Mouse (Mus musculus) embryonic stem cell, embryonic (primary cell): ENCODE results near the gene Cmss1.

ENCODE experiments used
- CTCF ChIA-PET, 4 experiments: fragments of 300-600 bp in 2 of 4; fragments of 350-600 bp in 2 of 4; sonication (Branson Sonifier 250); formaldehyde crosslinking; loops; one replicate each; lab custom pipeline; 2022; ENCODE audit warnings: inconsistent platforms in 2 of 4; lab: Charles Lee
- POLR2A ChIA-PET, 4 experiments: fragments of 300-600 bp in 2 of 4; fragments of 350-600 bp in 2 of 4; sonication (Branson Sonifier 250); formaldehyde crosslinking; loops; one replicate each; lab custom pipeline; 2022; ENCODE audit warnings: antibody characterized with exemption in 4 of 4, inconsistent platforms in 1 of 4; lab: Charles Lee

Cmss1 gene

DNA sequence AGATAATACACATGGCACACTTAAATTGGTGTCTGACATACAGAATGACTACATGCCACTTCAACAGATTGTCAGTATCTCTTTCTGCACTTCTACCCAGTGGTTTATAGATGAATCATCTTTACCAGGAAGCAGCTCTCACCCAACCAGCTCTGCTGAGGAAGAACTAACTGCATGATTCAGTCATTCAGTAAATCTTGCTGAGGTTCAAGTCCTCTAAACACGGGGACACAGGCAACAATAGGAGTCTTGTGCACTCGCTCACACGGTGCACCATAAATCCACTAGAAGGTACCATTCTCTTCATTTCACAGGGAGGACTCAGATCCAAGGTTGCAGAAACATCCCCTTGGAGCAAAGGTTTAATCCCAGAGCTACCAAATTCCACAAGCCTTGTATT is 105.8 kb downstream of the Cmss1 start:
- ChIA-PET CTCF (interaction anchor here in 1 of 4 experiments (0.5 kb wide), 1 partner anchor 635 kb away, joined by 4 read pairs; no protein-coding TSS in a partner anchor), POLR2A (interaction anchor here in 1 of 4 experiments (1.3 to 1.6 kb wide), 2 partner anchors 10 to 41 kb away, joined by 3 to 6 read pairs; no protein-coding TSS in a partner anchor)

DNA sequence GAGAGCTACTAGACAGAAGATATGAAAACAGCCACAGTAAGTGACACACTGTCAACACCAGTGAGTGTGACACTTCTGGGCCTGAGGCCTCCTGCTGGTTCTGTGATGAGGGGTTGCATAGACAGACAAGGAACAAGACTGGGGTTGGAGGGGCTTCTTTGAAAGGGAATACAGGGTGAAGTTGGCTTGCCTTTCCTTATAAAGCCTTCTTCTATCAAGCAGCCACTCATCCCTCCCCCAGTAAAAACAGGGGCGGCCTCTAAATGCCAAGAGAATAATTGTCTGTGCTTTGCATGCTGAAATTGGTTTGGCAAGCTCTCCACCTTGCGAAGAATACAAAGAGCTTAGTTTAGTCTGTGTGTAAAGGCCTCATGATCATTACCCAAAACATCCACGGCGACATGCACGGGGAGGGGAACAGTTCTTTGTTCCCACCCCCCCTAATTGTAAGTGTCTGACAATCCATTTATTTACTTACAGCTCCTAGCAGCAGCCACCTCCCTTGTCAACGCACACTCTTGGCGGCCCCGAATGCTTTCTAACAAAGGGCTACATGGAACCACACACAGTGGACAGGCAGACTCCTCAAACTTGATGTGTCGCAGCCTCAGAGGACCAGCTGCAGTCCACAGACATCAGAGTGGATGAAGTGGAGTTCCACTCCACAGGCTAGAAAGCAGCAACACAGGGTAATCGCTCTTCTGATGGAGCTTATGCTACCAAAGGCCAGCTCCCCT is 110.1 kb downstream of the Cmss1 start:
- ChIA-PET POLR2A (no interaction called here), CTCF (no interaction called here)

DNA sequence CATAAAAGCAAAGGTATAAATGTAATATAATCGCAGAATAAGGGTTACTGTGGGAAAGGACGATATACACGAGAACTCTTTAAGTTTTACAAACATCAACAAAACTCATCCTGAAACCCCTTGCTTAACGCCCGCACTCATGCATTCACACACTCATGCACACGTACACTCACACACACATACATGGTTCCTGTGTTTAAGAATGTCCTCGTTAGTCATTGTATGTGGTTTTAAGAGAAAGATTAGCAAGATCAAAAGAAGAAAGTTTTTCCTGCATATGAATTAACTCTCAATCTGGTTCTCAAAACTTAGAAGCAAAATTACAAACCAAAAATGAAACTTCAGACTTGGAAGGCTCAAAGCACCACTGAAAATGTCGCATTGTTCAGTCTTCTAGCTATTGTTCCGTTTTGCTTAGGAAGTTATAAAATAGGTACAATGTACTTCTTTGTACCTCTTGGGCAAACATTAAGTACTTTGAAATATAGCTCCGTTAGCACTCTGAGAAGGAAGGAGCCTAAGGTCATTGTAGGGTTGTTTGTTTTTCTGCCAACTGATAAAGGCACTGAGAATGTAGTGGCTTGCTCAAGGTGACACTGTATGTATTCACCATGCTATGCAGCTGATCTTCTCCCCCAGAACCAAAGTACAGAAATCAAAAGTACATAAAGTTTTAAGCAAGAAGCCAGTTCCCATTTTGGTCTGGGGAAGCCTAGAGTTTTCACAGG is 111.0 kb downstream of the Cmss1 start:
- CTCF ChIA-PET = no interaction called here
- POLR2A ChIA-PET = no interaction called here

DNA sequence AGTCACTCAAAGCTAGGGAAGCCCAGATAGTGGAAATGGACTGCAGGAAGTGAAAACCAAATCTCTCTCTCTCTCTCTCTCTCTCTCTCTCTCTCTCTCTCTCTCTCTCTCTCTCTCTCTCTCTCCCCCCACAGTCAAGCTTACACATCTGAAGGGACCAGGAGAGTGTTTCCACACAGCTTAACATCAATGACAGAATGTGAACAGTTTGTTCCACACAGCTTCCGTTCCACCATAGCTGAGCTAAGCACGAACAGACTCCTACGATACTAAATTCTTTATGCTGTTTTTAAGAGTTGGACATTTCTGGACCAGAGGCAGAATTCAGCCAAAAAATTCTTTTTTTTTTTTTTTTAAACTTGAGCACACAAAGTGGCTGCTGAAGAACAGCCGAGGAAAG is 114.8 kb downstream of the Cmss1 start:
- ChIA-PET POLR2A (interaction anchor here in 1 of 4 experiments (0.5 kb wide), 1 partner anchor 1194 kb away, joined by 4 read pairs; no protein-coding TSS in a partner anchor), CTCF (no interaction called here)

DNA sequence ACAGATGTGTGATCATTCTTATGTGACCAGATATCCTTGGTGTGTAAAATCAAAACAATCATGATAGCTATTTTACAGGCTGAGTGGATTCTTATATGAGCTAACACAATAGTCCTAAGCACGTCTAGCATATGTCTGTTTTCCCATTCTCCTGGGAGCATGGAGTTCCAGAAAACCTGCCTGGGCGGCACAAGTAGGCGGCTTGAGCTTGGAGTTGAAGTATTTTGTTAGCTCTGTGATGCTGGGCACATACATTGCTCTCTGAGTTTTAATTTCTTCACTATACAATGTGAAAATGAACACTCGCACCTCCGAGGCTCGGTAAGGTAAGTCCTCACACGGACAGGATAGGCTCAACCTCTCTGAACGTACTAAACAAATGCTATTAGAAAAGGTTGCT is 116.0 kb downstream of the Cmss1 start:
- ChIA-PET POLR2A (interaction anchor here in 1 of 4 experiments (1.1 to 1.4 kb wide), 2 partner anchors 9 kb away, joined by 3 to 6 read pairs; no protein-coding TSS in a partner anchor), CTCF (no interaction called here)

DNA sequence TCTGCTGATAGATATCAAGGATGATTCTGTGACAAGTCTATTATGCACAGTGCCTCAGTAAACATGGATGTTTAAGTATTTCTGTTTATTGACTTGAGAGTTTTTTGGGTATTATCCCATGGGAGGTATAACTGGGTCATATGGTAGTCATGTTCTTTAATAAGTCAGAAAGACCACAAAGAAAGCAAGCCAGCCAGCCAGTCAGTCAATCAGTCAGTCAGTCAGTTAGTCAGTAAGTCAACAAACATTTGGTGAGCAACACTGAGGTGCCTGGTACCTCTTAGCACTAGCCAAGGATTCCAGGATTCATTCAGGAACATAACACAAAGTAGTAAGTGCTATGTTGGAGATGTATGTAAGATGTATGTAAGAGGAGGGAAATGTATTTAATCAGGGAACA is 118.0 kb downstream of the Cmss1 start:
- CTCF ChIA-PET = no interaction called here
- POLR2A ChIA-PET = no interaction called here

GRCm38 (mm10) chr16:57486266-57486665 is 120.4 kb downstream of the Cmss1 start:
- ChIA-PET CTCF (interaction anchor here in 2 of 4 experiments (0.6 kb wide), 2 partner anchors 49 to 334 kb away, joined by 3 read pairs; no protein-coding TSS in a partner anchor), POLR2A (interaction anchor here in 2 of 4 experiments (0.9 to 1.5 kb wide), 3 partner anchors 10 to 84 kb away, joined by 3 to 4 read pairs (median 3); no protein-coding TSS in a partner anchor)

DNA sequence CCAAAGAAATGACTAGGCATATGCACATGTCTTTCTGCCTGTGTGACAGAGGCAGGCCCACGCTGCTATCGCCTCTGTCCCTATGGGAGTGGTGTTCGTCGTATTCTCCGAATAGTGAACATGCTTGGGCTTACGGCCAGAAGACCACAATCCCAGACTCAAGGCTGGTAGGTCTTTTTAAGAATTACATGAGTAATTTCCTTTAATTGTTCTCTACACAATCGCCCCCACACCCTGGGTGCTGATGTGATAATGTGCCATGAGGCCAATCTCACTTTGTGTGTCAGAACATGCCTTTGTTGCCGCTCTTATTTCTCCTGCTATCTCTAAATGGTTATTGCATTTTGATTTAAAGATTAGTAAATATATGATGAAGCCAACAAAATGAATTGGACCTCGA is 121.4 kb downstream of the Cmss1 start:
- POLR2A ChIA-PET = interaction anchor here in 2 of 4 experiments (0.9 to 1.0 kb wide), 2 partner anchors 9 to 12 kb away, joined by 3 to 4 read pairs; no protein-coding TSS in a partner anchor
- CTCF ChIA-PET = interaction anchor here in 1 of 4 experiments (0.6 kb wide), 1 partner anchor 109 kb away, joined by 3 read pairs; no protein-coding TSS in a partner anchor

DNA sequence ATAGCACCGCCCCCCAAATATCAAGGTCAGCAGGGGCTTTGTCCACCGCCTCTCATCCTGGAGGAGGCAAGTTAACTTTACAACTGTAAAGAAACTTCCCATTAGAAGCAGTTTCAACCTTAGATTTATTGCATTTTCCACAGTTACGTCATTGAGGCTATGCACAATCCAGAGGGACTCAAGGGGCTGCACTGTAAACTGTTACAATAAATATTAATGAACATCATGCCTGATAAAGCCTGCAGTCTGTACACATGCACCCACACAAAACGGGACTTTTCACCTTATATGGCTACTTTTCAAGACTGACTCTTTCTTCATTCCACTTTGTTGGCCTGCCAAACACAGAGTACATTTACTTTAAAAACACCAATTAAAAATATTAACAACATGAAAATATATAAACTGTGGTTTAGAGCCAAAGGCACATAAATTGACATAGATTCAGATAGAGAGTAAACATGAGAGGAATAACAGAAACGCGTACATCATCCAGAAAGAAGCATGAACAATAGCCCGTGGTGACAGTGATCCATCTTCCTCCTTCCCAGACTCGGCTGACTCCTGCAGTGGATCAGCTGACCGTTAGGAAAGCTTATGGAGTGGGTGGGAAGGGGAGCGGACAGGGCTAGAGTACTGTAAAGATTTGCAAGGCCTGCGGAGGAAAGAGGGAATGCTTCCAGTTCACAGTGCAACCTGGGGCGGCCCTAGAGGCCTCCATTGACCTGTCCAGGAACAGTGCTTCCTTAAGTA is 122.4 kb downstream of the Cmss1 start:
- ChIA-PET POLR2A (interaction anchor here in 1 of 4 experiments (0.6 to 1.1 kb wide), 2 partner anchors 11 to 85 kb away, joined by 3 read pairs; no protein-coding TSS in a partner anchor), CTCF (no interaction called here)

GRCm38 (mm10) chr16:57483503-57483902 is 123.2 kb downstream of the Cmss1 start:
- CTCF ChIA-PET = no interaction called here
- POLR2A ChIA-PET = interaction anchor here in 1 of 4 experiments (1.1 kb wide), 1 partner anchor 10 kb away, joined by 3 read pairs; no protein-coding TSS in a partner anchor

GRCm38 (mm10) chr16:57482911-57483310 is 123.8 kb downstream of the Cmss1 start:
- ChIA-PET POLR2A (interaction anchor here in 1 of 4 experiments (2.3 kb wide), 1 partner anchor 10 kb away, joined by 9 read pairs; no protein-coding TSS in a partner anchor), CTCF (no interaction called here)

DNA sequence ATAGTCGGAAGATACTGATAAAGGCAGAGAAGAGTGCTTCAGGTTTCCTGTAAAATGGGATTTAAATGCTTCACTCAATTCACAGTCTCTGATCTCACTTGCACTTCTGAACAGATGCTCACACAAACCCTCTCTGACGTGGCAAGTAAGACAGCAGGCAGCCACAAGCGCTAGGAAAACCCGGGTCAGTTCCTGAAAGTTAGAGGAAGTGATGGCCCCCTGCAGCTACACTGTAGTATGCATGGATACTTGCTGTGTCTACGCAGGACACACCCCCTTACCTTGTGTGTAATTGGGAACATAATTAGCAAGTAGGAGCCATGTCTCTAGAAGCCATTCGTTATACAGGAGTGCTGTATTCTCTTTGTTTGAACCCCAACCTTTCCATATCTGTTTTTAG is 124.4 kb downstream of the Cmss1 start:
- CTCF ChIA-PET = interaction anchor here in 1 of 4 experiments (1.3 kb wide), 1 partner anchor 83 kb away, joined by 3 read pairs; no protein-coding TSS in a partner anchor
- POLR2A ChIA-PET = interaction anchor here in 1 of 4 experiments (2.3 kb wide), 1 partner anchor 9 kb away, joined by 9 read pairs; no protein-coding TSS in a partner anchor

GRCm38 (mm10) chr16:57479776-57480175 is 126.9 kb downstream of the Cmss1 start:
- ChIA-PET CTCF (no interaction called here), POLR2A (interaction anchor here in 1 of 4 experiments (1.0 kb wide), 1 partner anchor 18 kb away, joined by 3 read pairs; no protein-coding TSS in a partner anchor)

DNA sequence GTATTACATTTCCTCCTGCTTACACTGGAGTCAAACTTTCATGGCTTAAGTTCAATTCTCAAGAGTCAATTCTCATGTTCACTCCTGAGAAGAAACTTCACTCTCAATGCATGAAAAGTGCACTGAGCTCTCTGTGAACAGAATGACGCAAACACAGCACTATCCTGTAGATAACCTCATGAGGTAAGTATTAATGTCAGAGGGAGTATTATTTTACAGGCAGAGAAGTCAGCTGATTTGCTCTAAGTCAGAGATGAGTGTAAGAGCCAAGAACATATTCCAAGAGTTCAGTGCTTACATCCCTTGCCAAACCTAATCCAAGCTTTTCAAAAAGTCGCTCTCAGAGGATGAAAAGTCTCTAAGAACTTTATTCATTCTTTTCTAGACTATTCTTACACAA is 128.2 kb downstream of the Cmss1 start:
- ChIA-PET CTCF (no interaction called here), POLR2A (no interaction called here)

DNA sequence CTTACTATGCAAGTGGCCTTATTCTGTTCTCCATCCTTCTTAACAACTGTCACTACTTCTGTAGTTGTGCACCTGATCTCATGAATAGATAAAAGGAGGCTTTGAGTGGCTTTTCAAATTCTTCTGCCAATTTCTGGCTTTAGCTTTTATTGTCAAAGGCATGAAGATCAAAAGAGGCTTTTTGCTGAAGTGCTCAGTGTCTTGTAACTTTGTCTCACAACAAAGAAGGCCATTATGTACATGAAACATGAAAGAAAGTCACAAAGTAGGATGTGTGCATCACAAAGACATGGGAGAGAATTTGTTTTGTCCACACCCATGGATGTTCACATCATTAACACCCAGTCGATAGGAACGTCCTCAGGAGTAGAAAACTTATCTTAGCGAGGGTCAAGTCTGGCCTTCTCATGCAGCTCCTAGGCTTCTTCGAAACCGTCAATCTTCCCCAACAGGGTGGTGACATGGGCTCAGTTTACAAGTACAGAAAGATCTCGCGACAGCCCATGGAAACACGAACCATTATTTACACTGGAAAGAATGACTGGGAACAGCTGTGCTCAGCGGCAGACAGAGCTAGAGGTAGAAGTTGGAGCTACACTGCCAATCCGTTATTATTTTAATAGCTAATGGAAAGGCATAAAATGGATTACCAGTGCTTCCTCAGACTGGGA is 133.1 kb downstream of the Cmss1 start:
- POLR2A ChIA-PET = interaction anchor here in 2 of 4 experiments (1.0 to 2.5 kb wide), 6 partner anchors 9 to 298 kb away, joined by 3 to 9 read pairs (median 4); no protein-coding TSS in a partner anchor

DNA sequence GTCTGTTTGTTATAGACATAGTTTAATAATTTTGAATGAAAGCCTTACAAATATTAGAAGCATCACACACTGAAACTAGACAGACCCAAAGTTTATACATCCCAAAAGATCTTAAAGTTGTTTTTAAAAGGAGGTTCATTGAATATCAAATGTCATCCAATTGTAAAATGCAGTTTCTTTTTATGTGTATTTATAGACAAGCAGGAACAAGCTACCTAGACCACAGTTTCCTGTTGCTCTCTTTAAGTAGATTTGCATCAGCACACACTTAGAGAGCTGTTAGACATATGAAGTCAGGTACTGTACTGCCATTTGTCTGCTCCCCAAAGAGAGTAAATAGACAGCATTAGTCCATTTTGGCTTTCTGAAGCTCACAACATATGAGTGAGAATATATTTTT is 135.6 kb downstream of the Cmss1 start:
- ChIA-PET POLR2A (no interaction called here), CTCF (no interaction called here)

More for the DNA sequence above, 133.1 kb downstream of the Cmss1 start:
- CTCF ChIA-PET = no interaction called here

GRCm38 (mm10) chr16:57470286-57470830 is 136.3 kb downstream of the Cmss1 start:
- CTCF ChIA-PET = no interaction called here
- POLR2A ChIA-PET = interaction anchor here in 1 of 4 experiments (1.3 kb wide), 1 partner anchor 123 kb away, joined by 3 read pairs; no protein-coding TSS in a partner anchor
